Mouse (Mus musculus) adrenal gland, adult 18-20 months (tissue): ENCODE measurements around the gene Hist1h4f. TPM values are rescaled to one million over a fixed set of nuclear protein-coding genes. Genes with fewer than 3 reads are reported as not detected.
"Not testable (repeated sequence)": the region's sequence is repeated elsewhere in the genome, so short reads cannot be mapped to it uniquely, and the experiment has no call there.

Experiments used
- DNase-seq, 2 experiments: peaks; one replicate each; pipeline ENCODE4 v3.0.0; 2021 to 2022; ENCODE audit warnings: low spot score in 2 of 2
- total RNA-seq, 2 experiments: library from RNA; stranded (reverse); gene quantifications; 1 replicate in 1 of 2; 2 replicates in 1 of 2; pipeline ENCODE4 v1.2.3; 2021

The Hist1h4f gene
- total RNA-seq, 2 experiments from 2014 or later, result 32.5 to 41.1 TPM

DNA sequence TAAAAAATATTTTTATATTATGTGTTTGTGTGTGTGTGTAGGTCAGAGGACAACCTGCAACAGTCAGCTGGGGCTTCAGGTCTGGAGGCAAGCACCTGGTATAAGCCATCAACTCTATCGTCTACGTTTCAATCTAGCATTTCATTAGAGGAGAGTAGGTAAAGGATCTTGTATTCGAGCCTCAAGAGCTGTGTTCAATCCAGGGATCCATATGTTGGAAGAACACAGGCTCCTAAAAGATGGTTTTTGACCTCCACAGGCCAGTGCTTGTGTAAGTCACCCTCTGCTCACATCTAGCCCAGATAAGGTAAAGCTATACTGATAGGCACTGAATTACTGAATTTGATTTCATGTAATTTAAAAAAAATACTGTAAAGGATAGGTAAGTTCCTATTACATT lies 5.5 kb upstream of the Hist1h4f start:
- DNase-seq, result no peak

- DNase-seq, result peak; percentile 33 to 52
These were observed 4.5 kb upstream of the Hist1h4f start for GRCm38 (mm10) chr13:23555839-23556416.

DNA sequence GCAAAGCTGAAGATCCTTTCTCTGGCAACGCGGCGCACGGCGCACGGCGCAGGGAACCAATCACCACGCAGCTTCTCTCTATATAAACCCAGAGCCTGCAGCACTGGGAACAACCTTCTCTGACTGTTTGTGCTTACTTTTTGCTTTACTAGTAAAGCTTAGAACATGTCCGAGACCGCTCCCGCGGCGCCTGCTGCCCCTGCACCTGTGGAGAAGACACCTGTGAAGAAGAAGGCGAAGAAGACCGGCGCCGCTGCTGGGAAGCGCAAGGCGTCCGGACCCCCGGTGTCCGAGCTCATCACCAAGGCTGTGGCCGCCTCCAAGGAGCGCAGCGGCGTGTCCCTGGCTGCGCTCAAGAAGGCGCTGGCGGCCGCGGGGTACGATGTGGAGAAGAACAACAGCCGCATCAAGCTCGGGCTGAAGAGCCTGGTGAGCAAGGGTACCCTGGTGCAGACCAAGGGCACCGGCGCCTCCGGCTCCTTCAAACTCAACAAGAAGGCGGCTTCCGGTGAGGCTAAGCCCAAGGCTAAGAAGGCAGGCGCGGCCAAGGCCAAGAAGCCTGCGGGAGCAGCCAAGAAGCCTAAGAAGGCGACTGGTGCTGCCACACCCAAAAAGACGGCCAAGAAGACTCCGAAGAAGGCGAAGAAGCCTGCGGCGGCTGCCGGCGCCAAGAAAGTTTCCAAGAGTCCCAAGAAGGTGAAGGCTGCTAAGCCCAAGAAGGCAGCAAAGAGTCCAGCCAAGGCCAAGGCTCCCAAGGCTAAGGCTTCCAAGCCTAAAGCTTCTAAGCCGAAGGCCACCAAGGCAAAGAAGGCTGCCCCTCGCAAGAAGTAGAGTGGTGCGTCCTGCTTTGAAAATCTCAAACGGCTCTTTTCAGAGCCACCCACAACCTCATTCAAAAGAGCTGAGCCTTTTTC lies 3.7 kb upstream of the Hist1h4f start:
- peak in 1 of 2 experiments; percentile 42 for DNase-seq

- DNase-seq, result no peak
These were observed 2.9 kb upstream of the Hist1h4f start for GRCm38 (mm10) chr13:23554393-23554792.

GRCm38 (mm10) chr13:23552962-23553361 lies 1.5 kb upstream of the Hist1h4f start, which contains the start of gene Hist1h1d:
Gene Hist1h1d (plus strand): TSS chr13:23553262.
- no peak for DNase-seq

GRCm38 (mm10) chr13:23551931-23552914 lies 775 bp upstream of the Hist1h4f start:
- DNase-seq, result no peak

- DNase-seq, result no peak
These were observed 695 bp downstream of the Hist1h4f start for GRCm38 (mm10) chr13:23550761-23551145.

GRCm38 (mm10) chr13:23546694-23547093 lies 4.8 kb downstream of the Hist1h4f start:
- DNase-seq, result no peak

DNA sequence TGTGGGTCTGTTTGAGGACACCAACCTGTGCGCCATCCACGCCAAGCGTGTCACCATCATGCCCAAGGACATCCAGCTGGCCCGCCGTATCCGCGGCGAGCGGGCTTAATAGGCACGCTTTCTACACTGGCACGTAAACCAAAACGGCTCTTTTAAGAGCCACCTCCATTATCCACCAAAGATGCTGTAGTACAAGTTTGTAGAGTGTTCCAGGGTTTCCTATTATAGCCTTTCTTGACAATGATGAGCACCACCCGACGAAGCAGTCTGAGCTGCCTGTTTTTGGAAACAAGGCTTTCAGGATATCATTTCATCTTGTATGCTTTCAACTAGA lies 6.7 kb downstream of the Hist1h4f start:
- not testable (repeated sequence) for DNase-seq

GRCm38 (mm10) chr13:23543965-23544786 lies 7.3 kb downstream of the Hist1h4f start, which contains the start of gene Hist1h3f:
Gene Hist1h3f (plus strand): TSS chr13:23544052.
- DNase-seq, result peak; percentile 46 to 59

DNA sequence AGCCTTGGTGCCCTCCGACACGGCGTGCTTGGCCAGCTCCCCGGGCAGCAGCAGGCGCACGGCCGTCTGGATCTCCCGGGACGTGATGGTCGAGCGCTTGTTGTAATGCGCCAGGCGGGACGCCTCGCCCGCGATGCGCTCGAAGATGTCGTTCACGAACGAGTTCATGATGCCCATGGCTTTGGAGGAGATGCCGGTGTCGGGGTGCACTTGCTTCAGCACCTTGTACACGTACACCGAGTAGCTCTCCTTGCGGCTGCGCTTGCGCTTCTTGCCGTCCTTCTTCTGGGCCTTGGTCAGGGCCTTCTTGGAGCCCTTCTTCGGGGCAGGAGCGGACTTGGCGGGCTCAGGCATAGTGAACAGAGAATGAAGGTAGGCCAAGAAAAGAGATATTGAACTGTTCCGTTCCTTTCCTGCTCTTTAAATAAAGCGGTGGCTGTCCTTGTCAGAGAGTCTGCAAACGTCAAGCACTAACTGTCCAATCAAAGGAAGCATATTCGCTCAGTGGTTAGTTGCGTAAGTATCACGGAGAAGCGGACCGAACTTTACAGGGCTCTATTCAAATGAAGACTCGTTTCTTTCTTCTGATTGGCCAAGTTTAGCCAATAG lies 8.3 kb downstream of the Hist1h4f start, which contains the start of gene Hist1h2bh:
TSS of gene Hist1h2bh (minus strand) at position 394 of the 609 bp plus-strand sequence.
- peak; percentile 39 to 56 for DNase-seq

DNA sequence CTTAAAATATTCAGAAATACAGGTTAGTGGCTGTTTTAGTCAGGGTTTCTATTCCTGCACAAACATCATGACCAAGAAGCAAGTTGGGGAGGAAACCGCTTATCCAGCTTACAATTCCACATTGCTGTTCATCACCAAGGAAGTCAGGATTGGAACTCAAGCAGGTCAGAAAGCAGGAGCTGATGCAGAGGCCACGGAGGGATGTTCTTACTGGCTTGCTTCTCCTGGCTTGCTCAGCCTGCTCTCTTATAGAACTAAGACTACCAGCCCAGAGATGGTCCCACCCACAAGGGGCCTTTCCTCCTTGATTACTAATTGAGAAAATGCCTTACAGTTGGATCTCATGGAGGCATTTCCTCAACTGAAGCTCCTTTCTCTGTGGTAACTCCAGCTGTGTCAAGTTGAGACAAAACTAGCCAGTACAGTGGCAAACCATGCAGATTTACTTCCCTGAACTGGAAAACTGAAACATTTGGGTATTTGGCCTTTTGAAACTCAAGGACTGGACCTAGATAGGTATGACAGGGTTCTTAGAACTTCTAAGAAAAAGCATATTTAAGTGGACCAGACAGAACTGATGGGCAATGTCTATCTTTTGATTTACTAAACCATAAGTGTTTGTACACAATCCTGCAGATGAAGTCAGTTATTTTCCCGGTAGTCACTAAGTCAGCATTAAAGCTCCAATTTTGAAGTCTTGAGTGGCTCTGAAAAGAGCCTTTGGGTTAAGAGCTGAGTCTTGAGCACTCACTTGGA lies 9.0 kb downstream of the Hist1h4f start:
- not testable (repeated sequence) for DNase-seq

- DNase-seq, result no peak
These were observed 10.0 kb downstream of the Hist1h4f start for GRCm38 (mm10) chr13:23541497-23541896.

GRCm38 (mm10) chr13:23539821-23540220 lies 11.6 kb downstream of the Hist1h4f start:
- not testable (repeated sequence) for DNase-seq

DNA sequence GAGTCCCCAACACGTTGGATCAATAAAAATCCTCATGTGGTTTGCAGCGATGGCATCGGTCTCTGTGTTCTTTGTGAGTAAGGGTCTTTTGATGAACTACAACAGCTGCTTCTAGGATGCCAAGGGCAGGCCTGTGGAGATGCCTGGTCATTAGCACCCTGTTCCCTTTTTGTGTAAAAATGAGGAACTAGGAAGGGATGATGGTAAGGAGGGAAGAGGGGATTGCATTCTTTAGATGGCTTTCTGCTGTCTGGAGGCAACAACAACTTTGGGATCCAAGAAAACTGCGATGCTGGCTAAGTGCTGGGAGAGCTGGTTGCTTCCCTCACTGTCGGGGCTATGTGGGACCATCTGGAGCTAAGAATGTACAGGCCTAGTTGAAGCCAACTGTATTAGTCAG lies 13.2 kb downstream of the Hist1h4f start:
- no peak for DNase-seq

DNA sequence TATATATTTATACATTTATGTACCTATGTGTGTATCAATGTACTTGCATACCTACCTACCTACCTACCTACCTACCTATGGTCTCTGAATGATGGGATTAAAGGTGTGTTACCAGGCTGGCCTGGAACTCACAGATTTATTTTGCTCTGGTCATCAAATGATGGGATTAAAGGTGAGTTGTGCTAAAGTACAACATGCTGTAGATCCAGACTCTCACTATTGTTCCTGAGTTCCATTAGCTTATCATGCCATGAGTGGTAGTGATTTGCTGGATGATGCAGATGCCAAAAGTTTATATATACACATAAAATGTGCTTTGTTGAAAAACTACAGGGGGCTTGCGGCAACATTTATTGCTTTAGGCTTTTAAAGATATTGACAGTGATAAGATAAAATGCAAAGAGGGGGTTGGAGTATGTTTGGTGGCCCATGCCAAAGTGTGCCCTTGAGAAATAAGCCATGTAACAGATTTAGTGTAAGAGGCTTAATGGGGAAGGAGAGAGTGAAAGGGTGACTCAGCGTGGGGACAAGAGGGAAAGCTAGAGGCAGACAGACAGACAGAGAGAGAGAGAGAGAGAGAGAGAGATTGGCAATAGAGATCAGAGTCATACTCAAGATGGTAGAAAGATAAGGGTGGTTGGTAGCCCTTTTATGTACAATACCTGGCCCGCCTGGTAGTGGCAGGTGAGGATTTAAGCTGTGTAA lies 14.3 kb downstream of the Hist1h4f start:
- DNase-seq, result no peak

GRCm38 (mm10) chr13:23536076-23536822 lies 15.2 kb downstream of the Hist1h4f start:
- DNase-seq, result no peak
